Mouse (Mus musculus): Measurements from ENCODE around the gene Smim13.
"Not testable (repeated sequence)": the region's sequence is repeated elsewhere in the genome, so short reads cannot be mapped to it uniquely, and the experiment has no call there.

The Smim13 gene

GRCm38 (mm10) chr13:41238035-41238804, 11.4 kb upstream of the Smim13 start:
- no peak for ATAC-seq (ENCODE audit: low TSS enrichment)

- peak; percentile 79 for ATAC-seq (ENCODE audit: low TSS enrichment)
Measured at GRCm38 (mm10) chr13:41238805-41239130, 10.9 kb upstream of the Smim13 start.

- ATAC-seq (ENCODE audit: low TSS enrichment) = no peak
Measured at GRCm38 (mm10) chr13:41241557-41241956, 8.1 kb upstream of the Smim13 start.

- no peak for ATAC-seq (ENCODE audit: low TSS enrichment)
Measured at GRCm38 (mm10) chr13:41244306-41244830, 5.3 kb upstream of the Smim13 start.

GRCm38 (mm10) chr13:41248751-41249520, 708 bp upstream of the Smim13 start:
- ATAC-seq (ENCODE audit: low TSS enrichment) = peak; percentile 50

- ATAC-seq (ENCODE audit: low TSS enrichment) = peak; percentile 1; the same call in 1 of the 2 replicates
Measured at GRCm38 (mm10) chr13:41250318-41250981, 806 bp downstream of the Smim13 start.

GRCm38 (mm10) chr13:41251232-41251631, 1.6 kb downstream of the Smim13 start:
- ATAC-seq (ENCODE audit: low TSS enrichment) = not testable (repeated sequence)

GRCm38 (mm10) chr13:41251667-41252066, 2.0 kb downstream of the Smim13 start:
- no peak for ATAC-seq (ENCODE audit: low TSS enrichment)

GRCm38 (mm10) chr13:41252141-41252540, 2.5 kb downstream of the Smim13 start:
- ATAC-seq (ENCODE audit: low TSS enrichment) = no peak

- no peak for ATAC-seq (ENCODE audit: low TSS enrichment)
Measured at GRCm38 (mm10) chr13:41252736-41253135, 3.1 kb downstream of the Smim13 start.

- ATAC-seq (ENCODE audit: low TSS enrichment) = no peak
Measured at GRCm38 (mm10) chr13:41256126-41256525, 6.5 kb downstream of the Smim13 start.

GRCm38 (mm10) chr13:41256962-41257361, 7.3 kb downstream of the Smim13 start:
- ATAC-seq (ENCODE audit: low TSS enrichment) = no peak

GRCm38 (mm10) chr13:41257851-41258250, 8.2 kb downstream of the Smim13 start:
- peak; percentile 44; the same call in 1 of the 2 replicates for ATAC-seq (ENCODE audit: low TSS enrichment)

GRCm38 (mm10) chr13:41261617-41262016, 12.0 kb downstream of the Smim13 start:
- not testable (repeated sequence) for ATAC-seq (ENCODE audit: low TSS enrichment)

GRCm38 (mm10) chr13:41263304-41264006, 13.8 kb downstream of the Smim13 start:
- no peak for ATAC-seq (ENCODE audit: low TSS enrichment)

- peak; percentile 94 for ATAC-seq (ENCODE audit: low TSS enrichment)
Measured at GRCm38 (mm10) chr13:41267827-41268408, 18.3 kb downstream of the Smim13 start.

- no peak for ATAC-seq (ENCODE audit: low TSS enrichment)
Measured at GRCm38 (mm10) chr13:41273927-41274650, 24.4 kb downstream of the Smim13 start, which contains the start of gene Gm17364. Gm17364 (minus strand) TSS chr13:41273977.

GRCm38 (mm10) chr13:41280696-41281095, 31.1 kb downstream of the Smim13 start:
- ATAC-seq (ENCODE audit: low TSS enrichment) = no peak

- peak; percentile 86 for ATAC-seq (ENCODE audit: low TSS enrichment)
Measured at GRCm38 (mm10) chr13:41283256-41283655, 33.6 kb downstream of the Smim13 start.

- no peak for ATAC-seq (ENCODE audit: low TSS enrichment)
Measured at GRCm38 (mm10) chr13:41285448-41285847, 35.8 kb downstream of the Smim13 start.
